In the genomic region with DNA sequence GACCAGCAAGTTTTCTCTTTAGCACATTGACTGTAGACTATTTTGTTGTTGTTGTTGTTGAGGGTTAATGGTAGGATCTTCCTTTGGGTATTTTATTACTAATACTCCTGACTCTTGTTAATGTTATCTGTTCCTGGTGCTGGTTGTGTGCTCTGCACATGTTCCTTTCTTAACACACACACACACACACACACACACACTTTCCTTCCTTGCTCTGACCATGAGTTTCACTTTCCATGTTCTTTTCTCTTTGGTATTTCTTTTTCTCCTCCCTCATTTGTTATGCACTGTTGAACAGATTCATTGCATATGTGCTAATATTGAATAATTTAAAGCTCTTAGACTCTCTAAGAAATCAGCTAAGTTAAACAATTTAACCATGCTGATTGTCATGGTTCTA, we compare ENCODE assay signal across 31 mouse cellular contexts.
"Had no signal": no experiment of that assay in that cellular context is flagged by ENCODE, and none has a peak within 500 bp of the region (broad histone marks: within the 10 kb centered on the region; RNA-seq: fewer than 3 reads in every experiment).

No protein-coding gene starts in this region.

- H3K36me3 ChIP-seq: heart, embryonic 12.5 days; heart, embryonic 13.5 days; heart, embryonic 15.5 days; hindbrain, embryonic 10.5 days; hindbrain, embryonic 12.5 days; hindbrain, embryonic 13.5 days; hindbrain, embryonic 15.5 days; intestine, embryonic 15.5 days; kidney, embryonic 15.5 days had no signal

- H3K4me3 ChIP-seq: heart, embryonic 12.5 days; heart, embryonic 13.5 days; heart, embryonic 15.5 days; hindbrain, embryonic 10.5 days; hindbrain, embryonic 12.5 days; hindbrain, embryonic 13.5 days; hindbrain, embryonic 15.5 days; intestine, embryonic 15.5 days; kidney, embryonic 15.5 days; layer of hippocampus, adult 2 months; left cerebral cortex, adult 2 months had no signal

- DNase-seq: heart, postnatal 10 days; heart, postnatal 14 days; heart, postnatal 36 days; heart, postnatal 4 days; kidney, adult 11 months; kidney, adult 18-20 months; kidney, adult 2 months; kidney, adult 8-10 months; kidney, adult 9 months; kidney, postnatal 10 days; kidney, postnatal 14 days; kidney, postnatal 25 days; kidney, postnatal 36 days; kidney, postnatal 4 days; layer of hippocampus, adult 9-11 months; layer of hippocampus, postnatal 36 days had no signal

- H3K27me3 ChIP-seq: heart, embryonic 12.5 days; heart, embryonic 13.5 days; heart, embryonic 15.5 days; hindbrain, embryonic 12.5 days; hindbrain, embryonic 13.5 days; hindbrain, embryonic 15.5 days; intestine, embryonic 15.5 days; kidney, embryonic 15.5 days had no signal

- H3K9me3 ChIP-seq: heart, embryonic 12.5 days; heart, embryonic 13.5 days; heart, embryonic 15.5 days; hindbrain, embryonic 10.5 days; hindbrain, embryonic 12.5 days; hindbrain, embryonic 13.5 days; hindbrain, embryonic 15.5 days; intestine, embryonic 15.5 days; kidney, embryonic 15.5 days had no signal

- H3K4me2 ChIP-seq: heart, embryonic 11.5 days; heart, embryonic 12.5 days; heart, embryonic 13.5 days; heart, embryonic 15.5 days; hindbrain, embryonic 12.5 days; hindbrain, embryonic 13.5 days; hindbrain, embryonic 14.5 days; hindbrain, embryonic 15.5 days; intestine, embryonic 15.5 days; kidney, embryonic 15.5 days had no signal

- H3K27ac ChIP-seq: heart, embryonic 13.5 days; heart, embryonic 15.5 days; hindbrain, embryonic 10.5 days; hindbrain, embryonic 12.5 days; hindbrain, embryonic 13.5 days; hindbrain, embryonic 14.5 days; hindbrain, embryonic 15.5 days; hindbrain, postnatal 0 days; intestine, embryonic 15.5 days; kidney, embryonic 15.5 days; kidney, postnatal 0 days; layer of hippocampus, adult 2 months; left cerebral cortex, adult 2 months had no signal

- H3K9ac ChIP-seq: heart, embryonic 12.5 days; heart, embryonic 13.5 days; heart, embryonic 15.5 days; hindbrain, embryonic 12.5 days; hindbrain, embryonic 13.5 days; hindbrain, embryonic 14.5 days; hindbrain, embryonic 15.5 days; intestine, embryonic 15.5 days; kidney, embryonic 15.5 days had no signal

- H3K4me1 ChIP-seq: hindbrain, embryonic 12.5 days; hindbrain, embryonic 15.5 days; intestine, embryonic 15.5 days had no signal
